Mouse (Mus musculus) granulocyte monocyte progenitor cell, adult 5-6 weeks (primary cell): ENCODE results near the gene Gm7544. TPM values are rescaled to one million over a fixed set of nuclear protein-coding genes. Genes with fewer than 3 reads are reported as not detected.
"Not testable (repeated sequence)": the region's sequence is repeated elsewhere in the genome, so short reads cannot be mapped to it uniquely, and the experiment has no call there.

Experiments used
- ATAC-seq: replicated peaks from 2 replicates; pipeline ENCODE4 v1.8.0; 2016; ENCODE audit warnings: mild to moderate bottlenecking, moderate TSS enrichment, inconsistent platforms; ENCODE audit not compliant: poor library complexity, severe bottlenecking
- total RNA-seq, 2 experiments: library from RNA; stranded (forward) in 1 of 2; stranded (reverse) in 1 of 2; fragments of 200-712, 200-1000 nt in 1 of 2; fragments of >200 nt in 1 of 2; fragmentation: Nextera tagmentation in 1 of 2; gene quantifications; 2 replicates each; pipeline ENCODE4 v1.2.3; 2014 to 2017

Gm7544 gene
- total RNA-seq (2014; fragmentation: Nextera tagmentation) (not detected in 2 replicates), total RNA-seq (2017) (not detected in 2 replicates)

- ATAC-seq = not testable (repeated sequence)
These were observed at the start of gene Gm7544 for GRCm38 (mm10) chr1:82955913-82956312. Gene Gm7544, minus strand, starts transcription at chr1:82956013.

- ATAC-seq = not testable (repeated sequence)
These were observed 44.5 kb upstream of the Gm7544 start, which contains the start of gene Gm47959 for GRCm38 (mm10) chr1:83000306-83000705. Gene Gm47959, plus strand, starts transcription at chr1:83000548.

- no peak for ATAC-seq
These were observed 38.1 kb upstream of the Gm7544 start for GRCm38 (mm10) chr1:82993947-82994346.

GRCm38 (mm10) chr1:82992093-82992492, 36.3 kb upstream of the Gm7544 start:
- no peak for ATAC-seq

GRCm38 (mm10) chr1:82991596-82991995, 35.8 kb upstream of the Gm7544 start:
- no peak for ATAC-seq

GRCm38 (mm10) chr1:82991062-82991461, 35.2 kb upstream of the Gm7544 start:
- no peak for ATAC-seq

- peak; percentile 50 for ATAC-seq
These were observed 31.9 kb upstream of the Gm7544 start for GRCm38 (mm10) chr1:82987530-82988198.

- no peak for ATAC-seq
These were observed 30.9 kb upstream of the Gm7544 start for GRCm38 (mm10) chr1:82986738-82987137.

GRCm38 (mm10) chr1:82977840-82978239, 22.0 kb upstream of the Gm7544 start:
- ATAC-seq = no peak

- no peak for ATAC-seq
These were observed 19.9 kb upstream of the Gm7544 start for GRCm38 (mm10) chr1:82975750-82976149.

- no peak for ATAC-seq
These were observed 18.5 kb upstream of the Gm7544 start for GRCm38 (mm10) chr1:82974342-82974741.

GRCm38 (mm10) chr1:82973901-82974300, 18.1 kb upstream of the Gm7544 start:
- no peak for ATAC-seq

- ATAC-seq = no peak
These were observed 17.4 kb upstream of the Gm7544 start for GRCm38 (mm10) chr1:82973244-82973643.

- ATAC-seq = no peak
These were observed 16.2 kb upstream of the Gm7544 start for GRCm38 (mm10) chr1:82972046-82972445.

GRCm38 (mm10) chr1:82966413-82966812, 10.6 kb upstream of the Gm7544 start:
- no peak for ATAC-seq

GRCm38 (mm10) chr1:82959870-82960385, 4.1 kb upstream of the Gm7544 start, which contains the start of gene Gm47955:
Gene Gm47955, plus strand, starts transcription at chr1:82960286.
- ATAC-seq = no peak

- ATAC-seq = no peak
These were observed 7.2 kb downstream of the Gm7544 start for GRCm38 (mm10) chr1:82948601-82949000.

- not testable (repeated sequence) for ATAC-seq
These were observed 9.8 kb downstream of the Gm7544 start for GRCm38 (mm10) chr1:82946029-82946428.

- not testable (repeated sequence) for ATAC-seq
These were observed 12.5 kb downstream of the Gm7544 start, which contains the start of gene A030003K21Rik for GRCm38 (mm10) chr1:82943295-82943694. Gene A030003K21Rik, minus strand, starts transcription at chr1:82943388.

GRCm38 (mm10) chr1:82942505-82942904, 13.3 kb downstream of the Gm7544 start:
- ATAC-seq = not testable (repeated sequence)

- ATAC-seq = no peak
These were observed 17.1 kb downstream of the Gm7544 start for GRCm38 (mm10) chr1:82938666-82939065.

- ATAC-seq = not testable (repeated sequence)
These were observed 24.5 kb downstream of the Gm7544 start, which contains the start of gene Gm6217 for GRCm38 (mm10) chr1:82931326-82931725. Gene Gm6217, minus strand, starts transcription at chr1:82931399.
